Mouse (Mus musculus) hematopoietic stem cell, adult 5-6 weeks (primary cell): ENCODE measurements around the gene Otx2. TPM values are rescaled to one million over a fixed set of nuclear protein-coding genes. Genes with fewer than 3 reads are reported as not detected.

Experiments used
- ATAC-seq, 2 experiments: fragments of 125-278 bp in 1 of 2; replicated peaks in 1 of 2; 2 replicates each; pipeline ENCODE4 v1.8.0; 2016 to 2017; ENCODE audit warnings: inconsistent platforms in 2 of 2, mild to moderate bottlenecking in 2 of 2, moderate number of reproducible peaks in 2 of 2, low read depth in 1 of 2, moderate TSS enrichment in 1 of 2; ENCODE audit not compliant: low FRiP score in 2 of 2, poor library complexity in 2 of 2, severe bottlenecking in 2 of 2, insufficient read depth in 1 of 2, low TSS enrichment in 1 of 2
- total RNA-seq: library from RNA; stranded (forward); fragments of 172-1452, 232-1000 nt; gene quantifications from 2 replicates; pipeline ENCODE4 v1.2.3, GENCODE M21; 2017

The Otx2 gene
- total RNA-seq, 1 experiment from 2014 or later, result not detected

DNA sequence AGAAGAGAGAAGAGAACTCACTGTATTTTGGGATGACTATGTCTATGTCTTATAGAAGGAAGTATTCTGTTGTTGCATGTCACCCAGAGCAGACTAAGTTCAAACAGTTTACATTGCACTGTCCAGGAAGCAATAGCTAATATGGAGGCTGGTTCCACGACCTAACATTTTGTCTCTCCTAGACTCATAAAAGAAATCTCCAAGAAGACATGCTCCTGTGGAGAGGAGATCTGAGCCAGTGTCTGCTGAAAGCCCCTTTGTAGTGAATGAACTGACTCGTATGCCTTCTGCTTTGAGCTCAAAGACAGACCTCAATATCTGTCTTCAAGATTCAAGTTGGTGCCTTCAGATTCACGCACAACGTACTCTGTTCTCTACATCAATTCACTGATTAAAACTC is 14.0 kb downstream of the Otx2 start:
- ATAC-seq, result no peak

DNA sequence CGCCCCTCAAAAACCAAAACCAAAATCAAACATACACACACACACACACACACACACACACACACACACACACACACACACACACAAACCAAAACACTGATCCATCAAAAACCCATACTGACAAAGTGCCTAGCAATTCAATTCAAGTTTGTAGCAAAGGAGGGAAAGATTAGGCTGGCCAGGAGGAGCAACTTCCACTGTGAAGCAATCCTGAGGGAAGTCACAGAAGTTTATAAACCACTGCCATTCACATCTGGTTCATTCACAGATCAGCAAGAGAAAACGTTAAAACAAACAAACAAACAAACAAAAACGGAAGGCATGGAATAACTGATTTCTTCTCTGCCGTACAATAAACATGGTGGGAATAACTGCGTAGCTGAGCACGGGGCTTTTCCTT is 16.4 kb downstream of the Otx2 start:
- no peak for ATAC-seq

DNA sequence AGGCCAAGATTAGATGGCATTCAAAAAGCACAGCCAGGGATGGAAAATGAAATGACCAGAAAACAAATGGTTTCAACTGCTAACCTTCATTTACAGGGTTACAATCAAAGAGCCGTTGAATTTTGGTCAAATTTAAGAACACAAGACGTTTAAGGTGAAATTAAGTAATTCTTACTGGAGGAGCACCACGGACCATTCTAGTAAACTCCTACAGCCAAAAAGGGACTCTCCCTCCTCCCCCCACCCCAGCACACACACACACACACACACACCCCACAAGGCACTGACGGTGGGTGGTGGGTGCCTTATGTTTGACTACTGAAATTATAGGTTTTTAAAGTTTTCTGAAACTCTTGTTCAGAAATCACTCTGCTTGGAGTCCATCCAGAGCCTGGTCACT is 16.9 kb downstream of the Otx2 start:
- ATAC-seq, result no peak

DNA sequence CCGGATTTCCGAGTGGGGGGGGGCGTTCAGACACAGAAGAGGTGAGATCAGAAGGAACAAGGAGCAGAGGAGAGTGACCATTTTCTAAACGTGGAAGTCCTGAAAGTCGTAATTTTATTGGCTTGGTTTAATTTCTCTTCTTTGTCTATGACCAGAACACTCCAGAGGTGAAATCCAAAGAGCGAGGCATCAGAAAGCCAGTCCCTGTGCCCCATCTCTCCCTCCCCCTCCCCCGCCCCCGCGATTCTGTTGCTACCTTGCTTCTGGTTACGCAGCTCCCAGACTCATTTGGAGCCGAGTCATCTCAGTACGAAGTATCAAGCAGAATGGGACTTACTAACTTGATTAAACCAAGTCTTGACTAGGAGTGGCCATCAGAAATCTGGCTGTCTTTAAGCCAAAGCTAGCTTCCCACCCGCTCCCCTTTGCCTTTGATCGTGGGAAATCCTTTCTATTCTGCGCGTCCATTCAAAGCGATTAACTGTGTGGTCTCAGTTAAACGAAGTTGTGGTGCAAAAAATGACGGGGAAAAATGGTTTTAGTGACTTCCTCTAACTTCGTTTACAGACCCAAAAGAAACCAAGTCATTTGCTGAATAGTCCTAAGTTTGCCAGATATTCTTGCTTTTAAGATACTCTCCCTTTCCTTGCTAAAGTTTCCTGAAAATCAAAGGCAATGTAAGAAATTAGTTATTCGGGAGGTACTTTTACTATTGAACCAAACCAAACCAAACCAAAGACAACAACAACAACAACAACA is 17.6 kb downstream of the Otx2 start:
- no peak for ATAC-seq

DNA sequence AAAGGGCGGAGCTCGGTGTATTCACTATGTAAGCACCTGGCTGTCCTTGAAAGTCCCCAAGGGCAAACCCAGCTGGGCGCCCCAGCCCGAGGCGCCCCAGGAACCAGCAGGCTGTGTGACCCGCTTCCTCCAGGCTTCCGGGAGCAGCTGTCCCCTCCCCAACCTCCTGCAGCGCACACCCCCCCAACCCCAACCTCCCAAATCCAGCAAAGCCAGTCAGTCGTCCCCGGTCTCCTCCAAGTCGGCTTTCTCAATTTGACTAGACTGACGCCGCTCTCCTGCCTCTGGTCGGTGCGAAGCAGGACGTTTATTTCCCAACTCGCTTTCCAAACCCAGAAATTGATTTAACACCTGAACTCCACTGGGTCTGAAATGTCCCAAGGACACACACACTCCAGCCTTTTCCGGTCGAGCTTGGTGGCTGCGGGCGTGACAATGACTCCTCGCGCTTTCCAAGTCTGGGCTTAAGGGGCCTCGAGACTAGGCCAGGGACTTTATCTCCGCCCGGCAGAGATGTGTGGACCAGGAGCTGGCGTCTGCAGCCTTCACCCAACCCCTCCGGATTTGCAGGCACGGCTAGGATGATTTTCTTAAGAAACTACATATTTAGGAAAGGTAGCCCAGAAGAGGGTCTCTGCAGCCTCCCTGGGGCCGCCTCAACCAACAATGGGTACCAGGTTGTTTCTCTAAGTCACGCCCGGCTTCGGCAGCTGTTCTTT is 18.4 kb downstream of the Otx2 start:
- no peak for ATAC-seq

DNA sequence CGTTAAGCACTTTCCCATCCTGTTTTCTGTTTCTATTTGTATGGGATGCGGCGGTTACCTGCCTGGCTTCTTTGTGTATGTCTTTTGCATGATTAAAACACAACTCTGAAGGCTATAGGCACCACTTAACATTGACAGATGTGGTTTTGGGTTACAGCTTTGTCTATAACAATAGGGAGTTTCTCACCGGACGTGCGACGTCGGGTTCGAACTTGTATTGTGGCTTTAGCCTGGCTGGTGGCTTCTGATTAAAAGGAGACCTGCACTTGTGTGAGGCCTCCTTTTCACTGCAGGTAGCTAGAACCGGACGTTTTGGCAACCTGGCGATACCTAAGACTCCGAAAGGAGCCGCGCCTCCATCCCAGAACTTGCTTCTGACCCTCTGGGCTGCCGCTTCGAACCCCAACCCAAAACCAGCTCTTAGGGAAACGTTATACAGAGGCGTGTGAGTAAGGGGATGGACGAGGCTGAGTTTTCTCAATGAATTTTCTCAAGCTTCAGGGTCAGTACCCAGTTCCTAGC is 19.0 kb downstream of the Otx2 start:
- no peak for ATAC-seq

DNA sequence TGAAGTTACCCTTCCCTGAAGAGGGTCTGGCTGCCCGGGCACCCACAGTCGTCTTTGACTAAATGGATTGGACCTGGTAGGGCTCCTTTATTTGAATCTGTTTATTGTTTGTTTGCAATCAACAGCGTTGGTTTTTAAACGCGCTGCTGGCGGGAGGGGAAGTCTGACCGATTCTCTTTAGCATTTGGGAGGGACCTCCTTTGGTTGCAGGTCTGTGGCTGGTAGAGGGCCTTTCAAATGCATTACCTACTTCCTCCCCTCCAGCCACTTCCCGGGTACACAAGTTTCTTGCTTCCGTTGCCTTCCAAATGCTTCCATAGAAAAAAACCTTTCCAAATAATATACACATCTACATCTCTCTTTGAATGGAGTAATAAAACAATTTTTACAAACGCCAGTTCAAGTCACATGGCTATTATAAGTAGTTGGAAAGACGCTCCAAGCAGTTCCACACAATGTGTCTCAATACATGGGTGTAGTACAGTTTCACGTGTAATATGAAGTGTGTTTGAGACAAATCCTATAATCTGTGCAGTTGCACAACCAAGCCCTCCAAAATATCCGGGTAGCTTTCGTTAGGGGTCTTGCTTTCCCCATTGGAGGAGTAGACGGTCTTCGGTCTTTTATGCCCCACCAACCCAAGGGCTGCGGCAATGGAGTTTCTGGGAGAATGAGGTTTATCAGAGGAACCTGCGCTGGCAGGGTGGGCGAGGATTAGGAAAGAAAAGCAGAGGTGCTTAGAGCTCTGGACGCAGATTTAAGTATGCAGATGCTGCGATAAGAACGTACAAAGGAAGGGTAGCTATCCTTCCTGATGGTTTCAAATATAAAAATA is 19.7 kb downstream of the Otx2 start:
- ATAC-seq, result no peak

DNA sequence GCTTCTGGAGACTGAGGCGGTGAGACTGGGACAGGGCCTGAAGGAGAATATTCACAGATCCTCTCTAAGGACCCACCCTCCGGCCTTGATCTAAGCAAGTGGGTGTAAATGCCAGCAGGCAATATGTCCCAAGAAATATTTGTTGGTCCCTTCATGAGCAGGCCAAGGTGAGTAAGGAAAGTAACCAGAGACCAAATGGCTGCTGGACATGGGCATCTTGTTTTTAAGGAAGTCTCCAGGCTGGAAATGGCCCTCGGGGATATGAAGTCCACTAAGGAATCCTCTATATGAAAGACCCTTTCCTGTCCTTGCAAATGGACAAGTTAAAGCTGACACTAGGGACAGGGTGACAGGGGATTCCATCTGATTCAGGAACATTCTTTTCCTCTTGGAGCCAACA is 20.5 kb downstream of the Otx2 start:
- no peak for ATAC-seq

DNA sequence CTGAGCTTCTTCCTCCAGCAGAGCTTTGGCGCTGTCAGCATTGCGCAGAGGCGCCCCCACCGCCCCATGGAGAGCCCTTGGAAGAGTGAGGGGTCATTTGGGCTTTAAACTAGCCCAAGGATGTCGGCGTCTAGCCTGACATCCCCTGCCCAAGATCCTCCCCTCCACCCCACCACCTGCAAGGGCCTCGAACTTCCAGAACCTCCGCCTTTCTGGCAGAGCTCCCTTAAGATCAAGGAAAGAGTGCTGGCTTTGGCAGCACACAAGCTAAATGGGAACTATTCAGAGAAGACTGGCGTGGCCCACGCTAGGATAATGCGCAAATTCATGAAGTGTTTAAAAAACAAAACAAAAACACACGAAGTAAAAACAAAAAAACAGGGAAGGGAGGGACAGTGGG is 21.4 kb downstream of the Otx2 start:
- ATAC-seq, result no peak

DNA sequence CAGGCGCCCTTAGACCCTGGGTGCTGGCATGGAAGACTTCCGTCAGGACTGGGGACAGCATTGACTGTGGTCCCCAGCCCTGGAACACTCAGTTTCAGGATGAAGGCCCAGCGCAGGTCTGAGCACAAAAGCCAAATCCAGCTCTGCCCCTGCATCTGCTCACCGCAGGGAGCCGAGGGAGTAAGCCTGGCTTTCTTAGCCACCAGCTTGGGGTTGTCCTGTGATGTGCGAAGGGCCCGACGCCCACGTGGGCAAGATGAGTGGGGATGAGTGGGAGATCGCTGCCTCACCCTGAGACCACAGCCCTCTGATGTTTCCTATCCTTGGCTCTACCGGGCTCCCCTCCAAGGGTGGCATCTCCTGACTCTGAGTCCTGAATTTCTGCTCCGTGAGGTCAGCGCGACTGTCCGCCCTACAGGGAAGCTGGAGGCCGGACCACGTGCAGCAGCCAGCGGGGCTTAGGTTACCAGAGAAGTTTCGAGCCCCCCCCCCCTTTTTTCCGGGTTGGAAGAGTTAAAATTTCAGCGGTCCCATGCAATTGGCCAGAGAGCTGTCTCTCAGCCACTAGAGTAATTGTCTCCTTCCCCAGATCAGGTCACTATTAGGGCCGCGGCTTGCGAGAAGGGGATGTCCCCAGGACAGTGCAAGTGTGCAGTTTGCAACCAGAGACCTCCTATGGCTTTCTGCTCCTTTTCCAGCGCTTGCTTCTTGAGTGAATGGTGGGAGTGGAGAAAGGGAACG is 22.0 kb downstream of the Otx2 start:
- peak in 1 of 2 experiments; percentile 29; a peak in 1 of 4 replicates for ATAC-seq

DNA sequence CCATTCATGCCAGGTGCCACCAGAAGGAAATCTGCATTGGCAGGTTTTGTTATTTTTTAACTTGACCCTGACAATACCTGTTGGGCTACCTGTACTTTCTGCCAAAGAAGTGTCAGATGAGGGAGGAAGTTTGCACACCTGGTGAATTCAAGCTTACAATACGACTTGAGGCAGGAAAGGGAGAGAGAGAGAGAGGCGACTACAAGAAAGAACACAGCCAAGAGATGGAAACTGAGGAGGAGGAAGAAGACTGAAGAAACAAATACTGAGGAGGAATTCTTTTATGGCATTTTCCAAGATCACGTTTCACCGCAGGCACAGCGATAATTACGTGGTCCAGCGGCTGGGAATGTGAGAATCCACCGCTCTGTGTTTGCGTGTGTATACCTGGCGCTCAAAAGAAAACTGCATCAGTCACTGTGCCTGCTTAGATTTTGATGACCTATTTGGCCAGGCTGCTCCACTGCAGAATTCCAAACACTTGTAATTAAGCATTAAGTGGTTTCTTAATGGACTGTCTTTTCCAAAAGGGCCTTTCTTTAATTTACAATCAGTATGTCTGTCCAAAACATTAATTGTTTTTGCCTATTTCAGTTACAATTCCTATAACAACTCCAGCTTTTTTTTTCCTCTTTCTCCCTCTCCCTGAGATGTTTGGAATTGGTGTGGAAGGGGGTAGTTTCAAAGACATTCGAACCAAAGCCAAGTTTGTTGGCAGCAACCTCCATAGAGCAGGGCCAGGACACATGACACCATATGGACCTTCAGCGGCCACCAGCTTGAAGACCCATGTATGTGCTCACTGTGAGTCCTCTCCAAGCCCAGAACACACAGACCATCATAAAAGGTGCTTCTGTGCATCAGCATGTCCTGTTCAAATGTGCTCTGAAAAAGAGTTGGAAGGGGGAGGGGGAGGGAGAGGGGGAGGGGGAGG is 31.9 kb downstream of the Otx2 start:
- ATAC-seq, result no peak

DNA sequence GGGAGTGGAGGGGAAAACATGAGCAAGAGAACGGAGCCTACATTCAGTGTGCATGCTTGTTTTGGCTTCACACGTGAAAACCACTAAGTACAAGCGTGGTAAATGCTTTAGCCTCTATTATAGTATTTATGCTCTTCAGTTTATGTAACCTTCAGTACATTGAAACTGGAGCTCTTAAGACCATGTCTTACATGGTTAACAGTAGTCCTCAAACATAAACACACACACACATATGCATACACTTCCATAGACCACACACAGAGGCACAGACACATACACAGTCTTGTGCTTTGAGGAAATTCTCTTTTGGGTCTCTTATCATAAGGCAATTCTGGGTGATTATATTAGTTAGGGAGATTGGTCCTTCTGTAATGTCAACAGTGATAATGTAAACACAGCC is 40.5 kb downstream of the Otx2 start:
- no peak for ATAC-seq

DNA sequence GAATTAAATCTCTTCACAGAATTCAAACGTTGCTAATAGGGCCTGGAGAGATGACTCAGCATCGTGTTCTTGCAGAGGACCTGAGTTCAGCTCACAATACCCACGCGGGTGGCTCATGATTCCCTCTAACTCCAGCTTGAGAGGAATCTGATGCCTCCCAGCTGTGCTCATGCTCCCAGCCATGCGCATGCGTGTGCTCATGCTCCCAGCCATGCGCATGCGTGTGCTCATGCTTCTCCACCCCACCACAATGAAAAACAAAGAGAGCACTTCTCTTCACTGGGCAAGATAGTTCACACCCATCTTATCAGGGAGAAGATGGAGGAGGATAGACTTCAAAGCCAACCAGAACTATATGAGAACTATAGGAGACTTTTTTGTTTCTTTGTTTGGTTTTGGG is 41.3 kb downstream of the Otx2 start:
- ATAC-seq, result no peak

DNA sequence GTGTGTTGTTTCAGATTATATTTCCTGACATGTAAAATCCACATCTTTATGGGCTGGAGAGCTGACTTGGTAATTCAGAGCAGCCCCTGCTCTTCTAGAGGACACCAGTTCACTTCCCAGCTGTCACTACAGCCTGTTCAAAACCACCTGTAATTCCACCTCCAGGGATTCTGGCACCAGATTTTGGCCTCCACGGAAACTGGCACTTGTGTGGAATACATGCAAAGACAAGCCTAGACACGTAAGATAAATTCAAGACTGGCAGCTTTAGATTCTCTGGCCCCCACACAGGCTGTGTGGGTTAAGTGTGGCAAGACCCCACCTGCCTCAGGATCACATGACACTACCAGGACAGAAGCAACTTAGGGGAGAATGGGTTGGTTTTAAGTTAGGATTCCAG is 42.1 kb downstream of the Otx2 start:
- ATAC-seq, result no peak

DNA sequence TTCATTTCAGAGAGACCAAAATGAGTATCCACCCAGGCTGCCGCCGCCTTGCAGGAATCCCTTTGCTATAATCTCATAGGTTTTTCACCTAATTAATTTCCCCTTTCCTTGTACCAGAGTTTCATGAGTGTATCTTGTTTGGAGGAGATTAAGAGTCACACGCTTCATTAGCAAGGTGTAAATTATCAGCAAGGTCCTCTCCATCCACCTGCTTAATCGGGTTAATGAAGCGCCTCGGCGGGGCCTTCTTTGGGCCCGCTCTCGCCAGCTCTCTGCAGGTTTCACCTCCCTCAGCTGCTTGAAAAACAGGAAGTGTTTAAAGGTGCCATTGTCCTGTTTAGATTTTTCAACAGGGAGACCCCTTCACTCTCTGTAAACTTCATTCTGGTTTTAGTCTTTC is 44.2 kb downstream of the Otx2 start:
- no peak for ATAC-seq

DNA sequence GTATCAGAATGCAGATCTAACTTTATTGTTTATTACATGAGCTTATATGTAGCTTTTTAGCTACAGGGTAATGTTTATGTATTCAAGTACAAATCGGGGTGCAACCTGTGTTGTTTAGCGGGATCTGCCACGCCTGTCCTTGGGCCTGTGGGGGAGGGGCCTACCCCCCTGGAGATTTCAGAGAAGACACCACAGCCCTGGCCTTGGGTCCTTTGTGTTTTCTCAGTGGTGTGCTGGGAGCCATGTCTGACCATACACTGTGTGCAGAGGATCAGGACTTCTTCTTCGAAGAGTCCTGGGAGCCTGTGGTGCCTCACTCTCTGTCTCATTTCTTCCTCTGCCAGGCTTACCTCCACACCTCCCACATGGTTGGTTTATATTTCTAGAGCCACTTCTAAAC is 47.3 kb downstream of the Otx2 start:
- no peak for ATAC-seq
